Mouse (Mus musculus) spleen, postnatal 10 days (tissue): ENCODE measurements around the gene Hnrnpul2.

Source experiments
- DNase-seq, 2 experiments: peaks; one replicate each; pipeline ENCODE4 v3.0.0; 2021 to 2022; ENCODE audit warnings: low spot score in 2 of 2

The Hnrnpul2 gene

DNA sequence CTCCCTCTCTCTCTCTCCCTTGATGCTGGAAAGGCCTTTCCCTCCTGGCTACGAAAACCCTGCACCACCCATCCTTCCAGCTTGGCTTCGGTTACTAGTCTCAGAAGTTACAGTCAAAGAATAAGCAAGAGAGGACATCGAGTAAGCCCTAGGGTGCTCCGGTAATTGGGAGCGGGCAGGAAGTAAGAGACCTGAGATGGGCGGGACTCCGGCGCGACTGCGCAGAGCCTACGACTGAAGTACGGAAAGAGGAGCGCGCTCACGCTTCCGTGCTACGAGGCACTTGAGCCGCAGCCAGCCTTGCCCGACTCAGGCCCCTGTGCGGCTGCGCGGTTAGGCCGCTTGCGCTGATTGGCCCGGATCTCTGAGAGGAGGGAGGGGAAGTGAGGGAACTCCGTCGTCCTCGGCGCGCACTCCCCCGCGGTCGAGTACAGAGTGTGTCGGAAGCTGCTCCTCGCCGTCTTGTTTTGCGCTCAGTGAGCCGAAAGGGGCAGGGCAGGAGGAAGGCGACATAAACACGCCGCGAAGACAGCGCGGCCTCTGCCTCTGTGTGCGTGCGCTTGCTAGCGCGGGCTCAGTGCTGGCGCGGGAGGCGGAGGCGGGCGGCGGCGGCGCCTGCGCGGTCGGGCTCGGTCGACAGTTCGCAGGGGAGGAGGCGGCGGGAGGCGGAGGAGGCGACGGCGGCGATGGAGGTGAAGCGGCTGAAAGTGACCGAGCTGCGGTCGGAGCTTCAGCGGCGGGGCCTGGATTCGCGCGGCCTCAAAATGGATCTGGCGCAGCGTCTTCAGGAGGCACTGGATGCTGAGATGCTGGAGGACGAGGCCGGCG is at the start of gene Hnrnpul2:
Hnrnpul2 (plus strand) TSS at position 415 of the 828 bp plus-strand sequence.
- peak; percentile 94 to 97 for DNase-seq

DNA sequence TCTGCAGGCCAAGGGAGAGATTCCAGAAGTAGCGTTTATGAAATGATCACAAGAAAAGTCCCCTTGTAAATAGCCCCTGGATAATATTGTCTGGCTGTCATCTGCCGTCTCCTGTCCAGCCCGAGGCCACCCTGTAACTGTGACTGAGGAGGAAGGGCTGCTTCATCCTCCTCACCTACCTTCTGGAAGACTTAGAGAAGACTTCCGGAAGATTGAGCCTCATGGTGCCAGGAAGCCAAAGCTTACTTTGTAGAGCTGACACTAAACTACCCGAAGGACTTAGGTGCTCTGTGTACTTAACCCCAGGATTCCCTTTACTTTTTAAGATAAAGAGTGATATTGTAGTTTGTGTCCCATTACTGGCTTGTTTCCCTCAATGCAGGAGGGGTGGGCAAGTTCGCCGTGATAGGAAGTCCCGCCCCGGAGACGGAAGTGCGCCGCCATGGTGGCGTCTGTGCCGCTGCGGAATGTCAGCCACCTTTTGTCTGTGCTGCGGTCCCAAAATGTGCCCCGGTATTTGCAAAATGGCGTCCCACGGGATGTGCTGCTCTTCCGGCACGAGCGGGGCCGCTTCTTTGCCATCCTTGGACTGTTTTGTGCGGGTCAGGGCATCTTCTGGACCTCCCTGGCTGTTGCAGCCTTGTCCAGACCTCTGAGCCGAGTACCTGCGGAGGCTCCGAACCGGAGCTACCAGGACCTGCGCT is 49.1 kb upstream of the Hnrnpul2 start, which contains the start of gene Tmem223:
Tmem223 (plus strand) TSS at position 430 of the 704 bp plus-strand sequence.
- peak; percentile 64 to 87 for DNase-seq

DNA sequence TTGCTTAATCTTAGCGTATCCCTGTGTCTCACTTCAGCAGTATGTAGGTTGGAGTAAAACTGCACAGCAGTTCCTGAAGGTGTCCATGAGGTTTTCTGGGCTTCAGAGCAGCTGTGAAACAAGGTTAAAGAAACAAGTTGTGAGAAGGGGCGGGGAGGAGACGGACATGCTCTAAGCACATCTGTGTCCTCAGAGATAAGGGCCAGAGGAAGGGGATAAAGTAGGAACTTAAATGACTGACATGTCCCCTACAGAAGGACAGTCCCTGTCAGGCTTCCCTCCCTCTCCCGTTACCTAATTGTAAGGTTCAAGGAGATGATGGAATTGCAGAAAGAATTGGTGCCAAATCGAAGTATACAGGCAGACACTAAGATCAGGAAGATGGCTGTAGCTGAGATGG is 46.8 kb upstream of the Hnrnpul2 start:
- peak in 1 of 2 experiments; percentile 26 for DNase-seq

DNA sequence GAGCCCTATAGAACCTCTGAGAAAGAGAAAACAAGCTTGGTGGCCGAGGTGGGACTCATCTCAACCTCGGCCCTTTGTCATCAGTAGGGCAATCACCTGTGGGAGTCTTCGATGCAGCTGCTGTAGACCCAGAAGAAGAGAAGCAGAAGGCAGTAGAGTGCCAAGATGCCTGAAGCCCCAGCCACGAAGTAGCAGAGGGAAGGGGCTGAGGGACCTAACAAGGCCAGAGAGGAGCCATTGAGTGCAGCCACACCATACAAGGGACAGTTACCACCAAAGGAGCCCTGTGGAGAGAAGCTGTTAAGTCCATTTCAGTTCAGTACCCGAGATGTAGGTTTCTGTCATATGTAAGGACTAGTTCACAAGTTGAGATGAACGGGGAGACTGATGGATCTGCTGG is 46.4 kb upstream of the Hnrnpul2 start:
- peak in 1 of 2 experiments; percentile 16 for DNase-seq

DNA sequence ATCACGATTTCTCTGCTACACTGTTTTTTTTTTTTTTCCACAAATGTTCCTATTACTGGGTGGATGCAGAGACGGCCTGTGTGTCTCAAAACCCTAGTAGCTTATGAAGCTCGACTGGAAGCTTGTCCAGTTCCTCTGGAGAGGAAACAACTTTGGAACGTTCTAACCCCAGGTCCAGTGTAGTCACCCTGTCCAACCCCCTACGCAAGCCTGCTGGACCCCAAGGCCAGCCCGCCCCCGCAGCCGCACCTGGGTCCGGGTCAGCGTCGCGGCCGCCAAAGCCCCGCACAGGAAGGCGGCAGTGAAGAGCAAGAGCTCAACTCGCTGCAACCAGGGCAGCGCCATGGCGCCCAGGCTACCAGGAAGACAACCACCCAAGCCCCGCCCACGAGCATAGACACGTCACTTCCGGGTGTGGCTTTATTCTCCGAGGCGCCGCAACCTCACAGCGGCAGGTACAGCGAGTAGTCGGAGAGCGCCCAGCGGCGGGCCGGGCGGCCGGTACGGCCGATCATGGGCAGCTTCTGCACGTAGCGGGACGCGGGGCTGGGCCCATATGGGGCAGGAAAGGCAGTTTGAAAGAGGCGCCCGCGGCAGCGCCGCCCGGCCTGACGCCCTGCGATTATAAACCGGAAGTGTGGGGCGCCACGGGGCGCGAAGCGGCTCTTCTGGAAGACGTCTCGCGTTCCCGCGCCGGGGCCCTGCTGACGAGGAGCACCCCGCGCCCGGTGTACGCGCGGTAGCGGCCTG is 45.5 kb upstream of the Hnrnpul2 start, which contains the start of gene Tmem179b:
Tmem179b (minus strand) TSS at position 382 of the 750 bp plus-strand sequence.
- DNase-seq, result peak; percentile 99

DNA sequence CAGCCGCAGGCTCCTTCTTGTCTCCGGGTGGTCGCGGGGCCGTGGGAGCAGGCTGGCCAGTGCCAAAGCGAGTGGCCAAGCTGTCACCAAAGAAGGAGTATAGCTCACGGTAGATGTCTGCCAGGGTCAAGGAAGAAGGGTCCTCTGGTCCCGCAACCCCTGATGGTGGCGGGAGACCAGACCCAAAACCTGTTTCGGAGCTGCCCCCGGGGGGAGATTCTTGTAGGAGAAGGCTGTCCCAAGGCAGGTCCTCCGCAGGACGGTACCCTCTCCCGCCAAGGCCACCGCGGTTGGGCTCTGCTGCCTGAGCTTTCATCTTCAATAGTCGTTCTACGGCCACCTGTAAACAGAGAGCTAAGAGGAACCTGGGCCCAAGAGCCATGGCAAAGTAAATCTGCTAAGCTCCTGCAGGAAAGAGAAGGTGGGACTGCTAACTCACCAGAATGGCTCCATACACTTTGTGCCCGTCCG is 44.8 kb upstream of the Hnrnpul2 start:
- DNase-seq, result peak; percentile 51 to 60

DNA sequence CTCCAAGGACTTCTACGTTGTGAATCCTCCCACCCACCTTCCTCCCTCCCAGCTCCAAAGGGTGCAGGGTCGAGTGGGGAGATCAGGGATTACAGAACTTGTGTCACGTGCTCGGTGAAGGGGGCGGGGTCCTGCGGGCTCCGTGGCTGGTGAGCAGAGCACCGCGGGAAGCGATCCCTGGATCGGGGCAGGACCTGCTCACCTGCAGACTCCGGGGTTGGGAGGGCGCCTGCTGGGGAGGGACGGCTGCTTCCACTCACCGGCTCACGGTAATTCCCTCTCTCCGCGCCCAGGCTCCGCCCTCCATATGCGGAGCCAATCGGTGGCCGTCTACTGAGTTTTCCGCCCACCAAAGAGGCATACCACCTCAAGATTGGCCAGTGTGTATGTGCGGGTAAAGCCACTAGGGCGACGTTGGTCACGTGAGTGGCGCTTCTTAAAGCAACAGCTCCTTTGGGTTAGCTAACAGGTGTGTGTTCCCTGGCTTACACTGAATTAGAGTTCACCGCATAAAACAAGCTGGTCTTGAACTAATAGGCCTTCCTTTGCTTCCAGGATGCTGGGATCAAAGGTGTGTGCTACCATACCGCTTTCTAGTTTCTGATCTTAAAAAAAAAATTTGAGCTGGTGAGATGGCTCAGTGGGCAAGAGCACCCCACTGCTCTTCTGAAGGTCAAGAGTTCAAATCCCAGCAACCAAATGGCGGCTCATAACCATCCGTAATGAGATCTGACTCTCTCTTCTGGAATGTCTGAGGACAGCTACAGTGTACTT is 33.6 kb upstream of the Hnrnpul2 start, which contains the start of gene Taf6l:
Taf6l (minus strand) TSS at position 410 of the 774 bp plus-strand sequence.
- DNase-seq, result peak; percentile 80 to 93

DNA sequence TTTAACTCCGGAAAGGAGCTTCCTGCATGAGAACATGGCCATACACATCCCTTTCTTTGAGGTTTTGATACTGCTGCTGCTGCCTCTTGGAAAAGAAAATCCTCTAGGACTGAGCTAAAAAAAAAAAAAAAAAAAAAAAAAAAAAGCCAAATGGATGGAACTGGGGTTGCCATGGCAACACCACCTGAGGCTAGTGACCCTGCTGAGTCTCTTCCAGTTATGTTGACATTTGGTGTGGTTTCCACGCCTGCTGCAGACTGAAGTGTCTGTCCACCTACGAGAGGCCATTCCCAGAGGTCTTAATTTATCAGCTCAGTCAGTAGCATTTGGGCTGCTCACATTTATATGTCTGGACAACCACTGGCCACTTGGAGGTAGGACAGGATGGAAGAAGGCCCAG is 31.3 kb upstream of the Hnrnpul2 start:
- DNase-seq, result no peak

DNA sequence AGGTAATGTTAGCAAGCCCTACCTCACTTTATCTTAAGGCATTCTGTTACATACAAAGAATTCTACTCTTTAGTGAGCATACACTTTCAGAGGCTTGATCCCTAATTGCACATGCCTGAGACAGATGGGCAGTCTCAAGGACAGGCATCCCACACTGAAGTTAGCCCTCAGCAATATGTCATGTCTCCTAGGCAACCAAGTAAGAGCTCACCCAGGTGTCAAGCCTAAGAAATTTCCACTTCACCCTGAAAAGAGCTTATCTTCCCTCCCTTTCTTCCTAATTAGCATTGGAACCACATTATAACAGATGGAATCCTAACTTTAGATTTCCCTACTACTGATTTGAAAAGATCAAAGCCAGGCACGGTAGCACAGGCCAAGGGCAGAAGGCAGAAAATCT is 30.6 kb upstream of the Hnrnpul2 start:
- DNase-seq, result no peak

DNA sequence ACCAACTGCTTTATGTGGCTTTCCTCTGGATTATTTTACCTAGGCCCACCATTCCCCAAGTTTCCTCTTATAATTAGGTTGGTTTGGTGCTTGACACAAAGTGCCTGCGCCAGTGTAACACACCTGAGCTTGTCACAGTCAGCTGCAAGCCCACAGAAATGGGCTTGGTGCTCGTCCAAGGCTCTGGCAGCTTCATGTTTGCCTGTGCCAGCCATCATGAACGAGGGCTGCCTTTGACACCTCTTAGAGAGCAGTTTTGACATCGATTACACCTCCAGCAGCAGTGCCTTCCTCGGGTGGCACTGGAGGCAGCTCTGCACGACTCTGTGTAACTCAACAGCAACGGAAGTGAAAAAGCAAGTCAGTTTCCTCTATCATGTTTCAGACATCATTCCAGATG is 29.6 kb upstream of the Hnrnpul2 start:
- no peak for DNase-seq

DNA sequence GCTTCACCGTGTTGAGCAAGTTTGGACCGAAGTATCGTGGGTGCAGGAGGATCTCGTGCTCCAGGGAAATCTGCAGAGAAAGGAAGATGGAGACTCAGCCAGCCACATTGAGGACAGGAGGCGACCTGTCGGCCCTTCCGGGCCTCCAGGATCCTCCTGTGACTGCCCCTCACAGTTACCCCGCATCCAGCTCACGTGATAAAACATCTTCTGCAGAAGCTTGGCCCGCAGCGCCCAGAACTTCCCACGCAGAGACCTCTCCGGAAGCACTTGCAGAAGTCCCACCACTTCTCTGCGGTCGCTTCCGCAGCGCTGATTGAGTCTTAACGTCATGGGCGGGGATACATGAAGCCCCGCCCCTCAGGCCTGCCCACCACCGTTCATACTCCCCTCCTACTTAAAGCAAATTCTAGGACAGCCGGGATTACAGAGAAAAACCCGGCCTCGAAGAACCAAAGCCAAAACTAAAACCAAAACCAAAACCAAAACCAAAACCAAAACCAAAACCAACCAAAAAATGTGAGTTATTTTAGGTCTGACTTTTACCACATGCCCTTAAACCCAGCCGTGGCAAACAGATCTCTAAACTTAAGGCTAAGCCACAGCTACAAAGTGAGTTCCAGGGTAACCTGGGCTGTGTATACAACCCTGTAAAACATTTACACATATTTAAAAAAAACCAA is 21.4 kb upstream of the Hnrnpul2 start, which contains the start of gene Polr2g:
Polr2g (minus strand) TSS at position 314 of the 683 bp plus-strand sequence.
- peak; percentile 76 to 89 for DNase-seq

DNA sequence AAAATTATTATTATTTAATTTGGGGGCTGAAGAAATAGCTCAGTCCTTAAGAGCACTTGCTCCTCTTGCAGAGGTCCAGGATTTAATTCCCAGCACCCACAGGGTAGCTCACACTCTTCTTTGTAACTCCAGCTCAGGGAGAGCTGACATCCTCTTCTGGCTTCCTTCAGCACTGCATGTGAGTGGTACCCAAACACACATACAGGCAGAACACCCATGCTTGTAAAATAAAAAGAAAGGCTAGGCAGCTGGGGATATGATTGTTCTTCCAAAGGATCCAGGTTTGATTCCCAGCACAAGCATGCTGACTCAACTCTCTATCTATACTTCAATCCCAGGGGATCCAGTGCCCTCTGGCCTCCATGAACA is 20.9 kb upstream of the Hnrnpul2 start:
- no peak for DNase-seq

DNA sequence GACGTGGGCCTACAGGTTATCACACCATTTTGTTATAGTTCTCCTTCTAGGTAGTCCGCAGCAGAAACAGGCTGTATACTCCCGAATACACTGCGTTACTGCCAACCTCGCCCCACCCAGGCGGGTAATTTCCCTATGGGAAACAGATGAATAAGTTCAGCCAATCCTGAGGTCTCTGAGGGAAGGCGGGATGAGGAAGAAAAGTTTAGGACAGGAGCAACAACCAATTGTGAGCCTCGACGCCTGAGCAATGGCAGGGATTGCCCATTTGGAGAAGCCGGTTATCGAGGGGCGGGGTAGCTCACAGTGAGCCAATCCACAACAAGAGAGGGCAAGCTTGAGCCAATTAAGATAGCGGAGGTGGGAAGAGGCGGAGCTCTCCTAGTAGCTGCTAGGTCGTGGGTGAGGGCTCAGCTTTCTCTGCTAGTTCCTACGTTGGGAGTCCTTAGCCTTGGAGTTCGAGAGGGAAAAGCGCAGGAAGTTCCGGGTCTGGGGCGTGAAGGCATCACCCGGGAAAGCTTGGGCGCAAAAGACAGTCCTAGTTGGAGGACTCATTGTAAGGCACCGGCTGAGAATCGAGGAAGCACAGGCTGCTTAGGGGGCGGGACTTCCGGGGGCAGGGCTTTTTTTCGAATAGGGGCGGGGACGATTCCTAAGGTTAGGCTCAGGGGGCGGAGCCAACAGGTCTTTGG is 17.5 kb upstream of the Hnrnpul2 start, which contains the start of gene Zbtb3:
Zbtb3 (plus strand) TSS at position 426 of the 692 bp plus-strand sequence.
- peak; percentile 81 to 94 for DNase-seq

DNA sequence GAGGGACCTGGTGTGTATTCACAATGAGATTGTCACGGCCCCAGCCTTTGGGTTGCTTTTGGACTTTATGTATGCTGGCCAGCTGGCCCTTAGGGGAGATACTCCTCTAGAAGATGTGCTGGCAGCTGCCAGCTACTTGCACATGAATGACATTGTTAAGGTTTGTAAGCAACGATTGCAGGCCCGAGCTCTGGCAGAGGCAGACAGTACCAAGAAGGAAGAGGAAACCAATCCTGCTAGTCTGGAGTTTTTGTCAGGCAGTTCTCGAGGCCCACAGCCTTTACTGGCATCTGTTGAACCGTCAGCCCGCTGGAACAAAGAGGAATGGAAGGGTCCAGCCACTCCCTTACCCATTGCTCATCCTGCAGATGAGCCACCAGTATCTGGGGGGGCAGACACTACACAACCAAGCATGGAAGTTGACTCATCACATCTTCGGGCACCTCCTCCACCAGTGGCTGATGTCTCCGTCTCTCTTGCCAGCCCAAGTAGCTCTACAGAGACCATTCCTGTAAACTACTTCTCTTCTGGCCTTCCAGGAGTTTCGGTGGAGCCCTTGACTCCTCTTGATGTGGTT is 16.5 kb upstream of the Hnrnpul2 start:
- DNase-seq, result no peak

DNA sequence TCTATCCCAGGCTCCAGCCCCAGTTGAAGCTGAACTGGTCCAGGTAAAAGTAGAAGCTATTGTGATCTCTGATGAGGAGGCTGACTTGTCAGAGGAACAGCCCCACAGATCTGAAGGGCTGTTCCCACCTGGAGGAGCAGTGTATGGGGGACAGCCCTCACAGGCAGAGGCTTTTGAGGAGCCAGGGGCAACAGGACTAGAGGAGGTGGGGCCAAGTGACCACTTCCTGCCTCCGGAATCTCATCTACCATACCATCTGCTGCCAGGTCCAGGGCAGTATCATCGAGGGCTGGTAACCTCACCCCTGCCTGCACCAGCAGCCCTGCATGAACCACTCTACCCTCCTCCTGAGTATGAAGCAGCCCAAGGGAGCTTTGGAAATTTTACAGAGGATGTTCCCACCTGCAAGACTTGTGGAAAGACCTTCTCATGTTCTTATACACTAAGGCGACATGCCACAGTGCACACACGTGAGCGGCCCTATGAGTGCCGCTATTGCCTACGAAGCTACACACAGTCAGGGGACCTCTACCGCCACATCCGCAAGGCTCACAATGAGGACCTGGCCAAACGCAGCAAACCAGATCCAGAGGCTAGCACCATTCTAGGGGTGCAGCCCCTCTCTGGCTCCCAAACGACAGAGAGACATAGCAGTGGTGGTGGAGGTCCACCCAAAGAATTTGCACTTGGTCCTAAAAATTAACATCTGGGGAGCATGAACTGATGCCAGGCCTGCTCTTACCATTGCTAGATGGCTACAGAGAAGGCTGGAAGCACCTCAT is 15.7 kb upstream of the Hnrnpul2 start:
- DNase-seq, result no peak

DNA sequence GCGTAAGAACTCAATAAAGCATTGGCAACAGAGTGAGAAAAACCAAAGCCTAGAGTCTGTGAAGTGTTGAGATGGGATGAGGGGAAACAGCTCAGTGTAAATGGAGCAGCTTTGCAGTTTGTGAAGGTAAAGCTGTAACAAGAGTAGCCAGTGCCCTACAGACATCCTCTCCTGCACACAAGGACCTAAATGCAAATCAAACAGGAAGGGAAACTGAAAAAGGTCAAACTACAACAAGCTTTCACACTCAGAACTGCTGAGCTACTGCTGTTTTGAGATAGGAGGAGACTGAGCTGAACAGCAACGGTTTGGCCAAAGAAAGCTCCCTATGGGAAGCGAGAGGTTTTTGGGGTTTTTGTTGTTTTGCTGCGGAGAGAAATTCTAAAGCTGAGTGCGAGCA is 13.0 kb upstream of the Hnrnpul2 start:
- DNase-seq, result no peak

DNA sequence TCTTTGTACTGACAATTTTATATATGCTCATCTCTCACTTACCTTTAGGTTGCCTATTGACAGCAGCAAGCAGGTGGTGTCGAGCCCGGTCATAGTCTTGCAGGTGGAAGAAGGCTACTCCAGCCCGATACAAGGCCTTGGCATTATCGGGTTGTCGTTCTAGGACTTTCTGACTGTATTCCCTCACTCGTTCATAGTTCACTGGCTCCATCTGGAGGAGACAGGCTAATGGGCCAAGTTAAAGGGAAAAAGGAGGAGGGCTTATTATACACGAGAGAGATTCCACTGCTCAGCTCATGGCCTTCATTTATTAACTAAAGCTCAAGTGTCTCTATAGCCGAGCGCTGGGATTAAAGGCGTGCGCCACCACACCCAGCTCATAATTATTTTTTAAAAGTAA is 4.0 kb upstream of the Hnrnpul2 start:
- no peak for DNase-seq

DNA sequence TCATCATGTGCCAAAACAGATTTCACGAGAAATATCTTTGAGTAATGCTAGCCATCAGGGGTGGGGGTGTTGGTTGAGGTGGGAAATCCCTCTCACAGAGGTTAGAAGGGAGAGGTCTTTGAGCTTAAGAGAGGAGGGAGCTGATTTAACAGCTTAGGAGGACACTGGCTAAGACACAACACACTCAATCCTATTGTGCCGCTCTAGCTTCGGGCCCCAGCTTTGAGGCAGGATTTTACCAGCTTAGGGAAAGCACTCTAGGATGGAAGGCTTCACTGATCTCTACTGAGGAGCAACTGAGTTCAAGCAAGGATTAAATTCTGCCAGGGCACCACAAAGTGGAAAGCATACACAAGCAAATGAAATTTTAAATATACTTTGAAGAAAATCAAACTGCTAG is 2.8 kb upstream of the Hnrnpul2 start:
- no peak for DNase-seq
